Mouse (Mus musculus): ENCODE results near the gene Gm11567. TPM values are rescaled to one million over a fixed set of nuclear protein-coding genes. Genes with fewer than 3 reads are reported as not detected.

Gm11567 gene
- polyA plus RNA-seq (2017; shearing (Covaris generic)), result not detected

DNA sequence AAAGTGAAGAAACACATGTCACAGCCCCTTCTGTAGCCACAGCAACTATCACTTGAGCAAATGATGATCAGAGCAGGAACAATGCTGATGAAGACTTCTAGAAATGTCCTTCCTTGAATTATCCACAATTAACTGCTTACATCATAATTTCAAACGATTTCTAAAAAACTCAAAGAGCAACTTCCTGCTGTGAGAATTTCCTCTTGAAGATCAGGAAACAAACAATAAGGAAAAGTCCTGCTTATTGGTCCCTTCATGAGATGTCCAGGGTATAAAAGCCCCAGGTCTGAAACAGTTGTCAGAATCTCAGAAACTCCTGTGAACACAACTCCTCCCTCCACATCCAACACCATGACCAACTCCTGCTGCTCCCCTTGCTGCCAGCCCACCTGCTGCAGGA, at the start of gene Gm11567:
Gene Gm11567 (plus strand): TSS at position 301 of the 400 bp plus-strand sequence.

DNA sequence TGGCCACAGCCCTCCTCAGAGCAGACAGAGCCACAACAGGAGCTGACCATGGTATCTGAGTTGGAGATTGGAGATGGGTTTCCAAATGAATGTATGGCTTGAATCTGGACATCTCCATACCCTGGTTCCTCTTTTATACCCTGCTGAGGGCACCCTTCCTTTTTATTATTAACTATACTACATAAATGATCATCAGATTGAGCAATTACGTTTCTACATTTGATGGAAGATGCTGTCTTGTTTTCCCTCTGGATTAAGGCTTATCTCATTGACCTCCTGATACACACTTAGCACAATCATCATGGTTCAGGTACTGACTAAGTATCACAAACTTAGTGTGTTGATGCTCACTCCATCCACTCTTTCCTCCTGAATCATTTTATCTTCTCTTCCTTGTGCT, 41.0 kb upstream of the Gm11567 start, which contains the start of gene 2300003K06Rik:
Gene 2300003K06Rik (minus strand): TSS at position 101 of the 400 bp plus-strand sequence.

DNA sequence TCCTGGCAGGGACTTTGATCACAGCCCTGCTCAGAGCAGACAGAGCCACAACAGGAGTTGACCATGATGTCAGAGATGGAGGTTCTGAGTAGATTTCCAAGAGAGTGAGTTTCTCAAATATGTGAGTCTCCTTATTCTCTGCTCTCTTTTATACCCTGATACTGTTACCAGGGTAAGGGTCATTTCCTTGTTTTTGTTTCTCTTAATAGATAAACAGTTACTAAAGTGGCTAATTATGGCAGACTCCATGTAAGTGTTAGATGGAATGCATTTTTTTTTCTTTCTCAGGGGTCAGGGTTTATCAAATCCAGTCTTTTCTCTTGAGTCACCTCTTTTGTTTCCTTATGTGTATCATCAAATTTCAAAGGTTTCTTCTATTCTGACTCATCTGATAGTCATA, 27.5 kb upstream of the Gm11567 start, which contains the start of gene Krtap4-16:
Gene Krtap4-16 (minus strand): TSS at position 101 of the 400 bp plus-strand sequence.

DNA sequence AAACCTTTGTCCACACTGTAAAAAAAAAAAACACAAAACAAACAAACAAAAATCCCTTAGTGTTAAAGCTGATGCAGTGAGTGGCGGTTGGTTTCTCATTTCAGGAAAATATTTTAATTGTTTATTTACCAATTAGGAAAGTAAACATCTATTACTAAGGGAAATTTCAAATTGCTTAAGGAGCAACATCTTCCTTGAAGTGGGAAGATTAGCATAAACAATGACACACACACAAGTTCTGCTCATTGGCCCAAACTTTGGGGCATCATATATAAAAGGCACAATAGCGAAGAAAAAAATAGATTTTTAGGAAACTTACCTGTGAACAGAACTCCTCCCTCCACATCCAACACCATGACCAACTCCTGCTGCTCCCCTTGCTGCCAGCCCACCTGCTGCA, 21.4 kb upstream of the Gm11567 start, which contains the start of gene Gm11568:
Gene Gm11568 (plus strand): TSS at position 301 of the 400 bp plus-strand sequence.

DNA sequence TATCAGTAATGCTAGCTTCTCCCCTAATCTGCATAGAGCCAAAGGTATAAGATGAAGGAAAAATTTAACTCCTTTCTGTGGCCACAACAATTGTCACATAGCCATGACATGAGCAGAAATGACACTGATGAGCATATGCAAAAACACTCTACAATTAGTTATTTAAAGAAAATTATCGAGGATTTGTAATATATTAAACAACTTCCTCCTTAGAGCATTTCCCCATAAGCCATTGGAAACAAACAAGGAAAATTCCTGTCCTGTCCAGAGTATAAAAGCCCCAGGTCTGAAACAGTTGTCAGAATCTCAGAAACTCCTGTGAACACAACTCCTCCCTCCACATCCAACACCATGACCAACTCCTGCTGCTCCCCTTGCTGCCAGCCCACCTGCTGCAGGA, 14.8 kb upstream of the Gm11567 start, which contains the start of gene Gm11559:
Gene Gm11559 (plus strand): TSS at position 301 of the 400 bp plus-strand sequence.

DNA sequence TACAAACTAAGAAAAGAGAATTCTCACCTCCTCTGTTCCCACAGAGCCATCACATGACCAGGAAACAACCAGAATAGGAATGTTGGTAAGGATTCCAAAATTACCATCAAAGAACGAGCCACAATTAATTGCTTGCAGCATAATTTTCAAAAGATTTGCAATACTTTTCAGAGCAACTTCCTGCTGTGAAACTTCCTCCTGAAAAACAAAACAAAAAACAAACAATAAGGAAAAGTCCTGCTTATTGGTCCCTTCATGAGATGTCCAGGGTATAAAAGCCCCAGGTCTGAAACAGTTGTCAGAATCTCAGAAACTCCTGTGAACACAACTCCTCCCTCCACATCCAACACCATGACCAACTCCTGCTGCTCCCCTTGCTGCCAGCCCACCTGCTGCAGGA, 5.9 kb upstream of the Gm11567 start, which contains the start of gene Krtap9-1:
Gene Krtap9-1 (plus strand): TSS at position 301 of the 400 bp plus-strand sequence.

DNA sequence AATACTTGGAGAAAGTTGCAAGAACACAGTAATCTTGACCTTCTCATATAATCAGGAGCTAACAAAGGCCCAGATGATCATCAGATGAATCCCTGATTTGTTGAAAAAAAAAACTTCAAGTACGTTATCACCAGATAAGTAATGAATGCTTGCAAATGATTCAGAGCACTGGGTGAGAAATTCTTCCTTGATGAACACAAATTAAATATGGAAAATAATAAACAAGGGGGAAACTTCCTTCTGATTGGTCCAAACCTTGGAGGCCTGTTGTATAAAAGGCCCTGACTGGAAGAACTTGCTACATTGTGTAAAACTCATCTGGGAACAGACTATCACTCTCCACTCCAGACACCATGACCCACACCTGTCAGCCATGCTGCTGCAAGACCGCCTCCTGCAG, 28.6 kb downstream of the Gm11567 start, which contains the start of gene Krtap31-1:
Gene Krtap31-1 (plus strand): TSS at position 301 of the 400 bp plus-strand sequence.

DNA sequence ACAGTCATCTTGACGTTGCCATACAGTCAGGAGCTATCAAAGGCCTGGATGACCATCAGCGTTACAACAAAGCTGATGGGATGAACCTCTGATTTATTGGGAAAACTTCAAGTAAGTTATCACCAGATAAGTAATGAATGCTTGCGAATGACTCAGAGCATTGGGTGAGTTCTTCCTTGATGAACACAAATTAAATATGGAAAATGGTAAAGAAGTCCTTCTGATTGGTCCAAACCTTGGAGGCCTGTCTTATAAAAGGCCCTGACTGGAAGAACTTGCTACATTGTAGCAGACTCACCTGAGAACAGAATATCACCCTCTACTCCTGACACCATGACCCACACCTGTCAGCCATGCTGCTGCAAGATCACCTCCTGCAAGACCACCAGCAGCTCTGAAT, 35.5 kb downstream of the Gm11567 start, which contains the start of gene Gm11565:
Gene Gm11565 (plus strand): TSS at position 301 of the 400 bp plus-strand sequence.

Other genes starting within 250 kb of the Gm11567 start
- not detected for gene Krtap4-2, start 244.1 kb upstream of the Gm11567 start, polyA plus RNA-seq (2017; shearing (Covaris generic))
- not detected for gene Krtap4-7, start 235.1 kb upstream of the Gm11567 start, polyA plus RNA-seq (2017; shearing (Covaris generic))
- gene Gm11555, start 229.0 kb upstream of the Gm11567 start, polyA plus RNA-seq (2017; shearing (Covaris generic)), result not detected
- not detected for gene Gm11563, start 220.2 kb upstream of the Gm11567 start, polyA plus RNA-seq (2017; shearing (Covaris generic))
- gene Krtap4-6, start 213.2 kb upstream of the Gm11567 start, polyA plus RNA-seq (2017; shearing (Covaris generic)), result not detected
- not detected for gene Gm14190, start 188.4 kb upstream of the Gm11567 start, polyA plus RNA-seq (2017; shearing (Covaris generic))
- not detected for gene Gm14180, start 144.9 kb upstream of the Gm11567 start, polyA plus RNA-seq (2017; shearing (Covaris generic))
- gene Gm11595, start 106.3 kb upstream of the Gm11567 start, polyA plus RNA-seq (2017; shearing (Covaris generic)), result not detected
- not detected for gene Krtap4-8, start 98.5 kb upstream of the Gm11567 start, polyA plus RNA-seq (2017; shearing (Covaris generic))
- not detected for gene Krtap4-9, start 94.0 kb upstream of the Gm11567 start, polyA plus RNA-seq (2017; shearing (Covaris generic))
- not detected for gene Gm11596, start 85.7 kb upstream of the Gm11567 start, polyA plus RNA-seq (2017; shearing (Covaris generic))
- not detected for gene Gm11569, start 80.3 kb upstream of the Gm11567 start, polyA plus RNA-seq (2017; shearing (Covaris generic))
- not detected for gene Gm11554, start 74.7 kb upstream of the Gm11567 start, polyA plus RNA-seq (2017; shearing (Covaris generic))
- not detected for gene Krtap4-13, start 69.3 kb upstream of the Gm11567 start, polyA plus RNA-seq (2017; shearing (Covaris generic))
- gene Gm11564, start 63.5 kb upstream of the Gm11567 start, polyA plus RNA-seq (2017; shearing (Covaris generic)), result not detected
- not detected for gene 2300003K06Rik, start 41.1 kb upstream of the Gm11567 start, polyA plus RNA-seq (2017; shearing (Covaris generic))
- not detected for gene Krtap4-16, start 27.6 kb upstream of the Gm11567 start, polyA plus RNA-seq (2017; shearing (Covaris generic))
- gene Gm11568, start 21.3 kb upstream of the Gm11567 start, polyA plus RNA-seq (2017; shearing (Covaris generic)), result not detected
- not detected for gene Gm11559, start 14.7 kb upstream of the Gm11567 start, polyA plus RNA-seq (2017; shearing (Covaris generic))
- gene Krtap9-1, start 5.8 kb upstream of the Gm11567 start, polyA plus RNA-seq (2017; shearing (Covaris generic)), result not detected
- not detected for gene Krtap31-1, start 28.7 kb downstream of the Gm11567 start, polyA plus RNA-seq (2017; shearing (Covaris generic))
- gene Gm11565, start 35.6 kb downstream of the Gm11567 start, polyA plus RNA-seq (2017; shearing (Covaris generic)), result not detected
- gene Krtap31-2, start 57.1 kb downstream of the Gm11567 start, polyA plus RNA-seq (2017; shearing (Covaris generic)), result not detected
- not detected for gene Krtap9-5, start 69.3 kb downstream of the Gm11567 start, polyA plus RNA-seq (2017; shearing (Covaris generic))
- gene Krtap29-1, start 99.9 kb downstream of the Gm11567 start, polyA plus RNA-seq (2017; shearing (Covaris generic)), result not detected
- not detected for gene Krtap16-1, start 107.4 kb downstream of the Gm11567 start, polyA plus RNA-seq (2017; shearing (Covaris generic))
- not detected for gene Krtap17-1, start 114.8 kb downstream of the Gm11567 start, polyA plus RNA-seq (2017; shearing (Covaris generic))
- gene Krt33a, start 137.0 kb downstream of the Gm11567 start, polyA plus RNA-seq (2017; shearing (Covaris generic)), result not detected
- not detected for gene Krt33b, start 150.7 kb downstream of the Gm11567 start, polyA plus RNA-seq (2017; shearing (Covaris generic))
- not detected for gene Krt34, start 162.4 kb downstream of the Gm11567 start, polyA plus RNA-seq (2017; shearing (Covaris generic))
- not detected for gene Krt31, start 171.4 kb downstream of the Gm11567 start, polyA plus RNA-seq (2017; shearing (Covaris generic))
- gene Krt32, start 209.0 kb downstream of the Gm11567 start, polyA plus RNA-seq (2017; shearing (Covaris generic)), result not detected
- not detected for gene Krt35, start 217.1 kb downstream of the Gm11567 start, polyA plus RNA-seq (2017; shearing (Covaris generic))
- gene Krt36, start 226.4 kb downstream of the Gm11567 start, polyA plus RNA-seq (2017; shearing (Covaris generic)), result not detected
- not detected for gene Krt13, start 242.4 kb downstream of the Gm11567 start, polyA plus RNA-seq (2017; shearing (Covaris generic))